Mouse (Mus musculus) embryo, embryonic 9.5 days (tissue): ENCODE results near the gene Olfr1395.
"Not testable (repeated sequence)": the region's sequence is repeated elsewhere in the genome, so short reads cannot be mapped to it uniquely, and the experiment has no call there.

ENCODE experiments used
- DNase-seq: peaks from one replicate; pipeline ENCODE4 v3.0.0-alpha.2; 2017; ENCODE audit errors: extremely low spot score

Gene Olfr1395

GRCm38 (mm10) chr11:49175345-49175744, 33.3 kb downstream of the Olfr1395 start:
- DNase-seq, result no peak

GRCm38 (mm10) chr11:49176047-49176779, 34.1 kb downstream of the Olfr1395 start:
- DNase-seq, result not testable (repeated sequence)

DNA sequence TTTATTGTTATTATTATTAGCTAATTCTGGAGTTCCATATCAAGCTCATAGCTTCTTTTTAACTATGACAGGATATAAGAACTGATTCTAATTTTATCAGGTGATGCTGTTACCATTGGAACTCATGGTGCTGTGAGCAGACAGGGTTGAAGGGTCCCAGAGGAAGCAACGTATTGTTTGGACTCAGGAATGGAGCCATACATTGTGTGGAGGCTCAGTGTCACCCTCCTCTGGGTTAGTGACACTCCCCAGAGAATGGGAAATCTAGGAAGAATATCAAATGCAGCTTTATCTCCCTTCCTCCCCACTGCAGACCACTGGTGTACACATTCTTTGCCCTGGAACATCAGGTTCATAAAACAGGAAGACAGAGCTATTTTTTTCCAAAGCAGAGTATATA, 41.1 kb downstream of the Olfr1395 start:
- DNase-seq, result no peak

DNA sequence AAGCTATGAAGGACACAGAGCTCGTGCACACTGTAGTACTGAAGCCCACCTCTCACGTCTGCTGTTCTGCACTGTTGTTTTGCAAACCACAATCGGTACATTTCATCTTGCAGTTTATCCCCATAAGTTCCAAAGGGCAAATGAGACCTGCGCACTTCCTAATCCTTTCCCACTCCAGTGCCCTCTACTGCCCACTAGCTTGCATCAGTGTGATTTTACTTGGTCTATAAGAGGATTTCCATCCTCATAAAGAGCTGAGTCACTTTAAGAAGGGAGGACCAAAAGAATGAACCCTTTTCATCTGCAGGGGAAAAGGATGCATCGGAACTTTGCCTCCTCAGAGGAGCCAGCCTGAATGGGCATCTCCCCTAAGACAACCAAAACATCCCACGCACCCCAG, 44.4 kb downstream of the Olfr1395 start:
- no peak for DNase-seq

- DNase-seq, result no peak
Measured at GRCm38 (mm10) chr11:49186955-49187488, 44.9 kb downstream of the Olfr1395 start, which contains the start of gene Btnl9. Gene Btnl9 (minus strand): TSS chr11:49187159.

DNA sequence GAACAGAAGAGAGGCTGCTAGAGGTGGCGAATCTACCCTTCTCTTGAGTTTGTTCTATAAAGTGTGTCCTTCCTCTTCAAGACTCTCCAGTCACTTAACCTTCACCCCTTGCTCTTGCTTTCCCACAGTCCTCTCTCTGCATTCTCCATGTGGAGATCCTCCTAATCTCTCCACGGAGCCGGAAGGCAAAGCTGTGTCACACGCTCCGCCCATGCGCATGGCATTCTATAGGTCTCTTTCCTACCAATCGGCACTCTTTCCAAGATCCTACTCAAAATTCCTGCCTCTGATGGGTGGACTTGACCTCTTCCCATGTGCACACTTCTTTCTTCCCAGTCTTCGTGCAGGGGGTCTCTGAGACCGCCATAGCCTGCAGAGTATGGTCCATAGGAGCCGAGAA, 45.6 kb downstream of the Olfr1395 start:
- no peak for DNase-seq

- peak; percentile 29 for DNase-seq
Measured at GRCm38 (mm10) chr11:49189737-49190136, 47.7 kb downstream of the Olfr1395 start.

DNA sequence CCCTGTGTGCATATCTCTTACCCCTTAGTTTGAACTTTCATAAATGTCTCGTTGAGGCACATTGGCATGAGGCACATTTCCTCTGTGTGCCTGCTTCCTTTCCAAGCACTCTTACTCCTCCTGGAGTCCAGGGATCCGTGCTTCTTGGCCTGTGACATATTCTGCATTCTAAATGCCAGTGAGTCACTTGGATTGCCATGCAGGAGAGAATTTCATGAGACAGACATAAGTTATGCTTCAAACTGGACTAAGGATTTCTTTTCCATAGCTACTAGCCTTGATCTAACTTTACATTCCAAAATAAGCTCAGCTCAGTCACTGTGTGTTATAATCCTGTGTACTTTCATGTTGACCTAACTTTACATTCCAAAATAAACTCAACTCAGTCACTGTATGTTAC, 49.0 kb downstream of the Olfr1395 start:
- no peak for DNase-seq

- DNase-seq, result not testable (repeated sequence)
Measured at GRCm38 (mm10) chr11:49194771-49195170, 52.7 kb downstream of the Olfr1395 start.

DNA sequence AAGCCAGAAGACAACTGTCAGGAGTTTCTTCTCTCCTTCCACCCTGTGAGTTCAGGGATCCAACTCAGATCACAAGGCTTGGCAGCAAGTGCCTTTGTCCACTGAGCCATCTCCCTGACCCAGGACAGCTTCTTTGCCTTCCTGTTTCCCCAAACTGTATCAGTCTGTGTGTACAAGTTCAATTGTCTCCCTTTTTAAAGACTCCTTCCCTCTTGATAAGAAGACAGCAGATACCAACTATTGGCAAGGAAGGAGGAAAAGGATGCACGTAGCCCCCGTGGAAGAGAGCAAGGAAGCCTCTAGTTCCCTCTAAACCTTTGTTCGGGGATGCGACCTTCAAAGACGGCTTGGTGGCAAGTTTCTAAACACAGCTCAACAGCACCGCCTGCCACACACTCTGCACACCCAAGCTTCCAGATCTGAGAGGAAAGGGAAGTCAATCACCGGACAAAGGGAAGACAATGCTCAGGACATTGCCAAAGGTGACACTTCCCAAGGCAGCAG, 53.8 kb downstream of the Olfr1395 start:
- no peak for DNase-seq
